Mouse (Mus musculus) v-Abl transformed pro-B cells (cell line): ENCODE measurements around the gene Usp8.

Source experiments
- in situ Hi-C, 2 experiments: fragments of 400-800 bp; cut with MboI; formaldehyde crosslinking; loops; one replicate each; pipeline ENCODE4 v1.15.1; 2025; ENCODE audit not compliant: unreplicated experiment in 2 of 2

Gene Usp8

DNA sequence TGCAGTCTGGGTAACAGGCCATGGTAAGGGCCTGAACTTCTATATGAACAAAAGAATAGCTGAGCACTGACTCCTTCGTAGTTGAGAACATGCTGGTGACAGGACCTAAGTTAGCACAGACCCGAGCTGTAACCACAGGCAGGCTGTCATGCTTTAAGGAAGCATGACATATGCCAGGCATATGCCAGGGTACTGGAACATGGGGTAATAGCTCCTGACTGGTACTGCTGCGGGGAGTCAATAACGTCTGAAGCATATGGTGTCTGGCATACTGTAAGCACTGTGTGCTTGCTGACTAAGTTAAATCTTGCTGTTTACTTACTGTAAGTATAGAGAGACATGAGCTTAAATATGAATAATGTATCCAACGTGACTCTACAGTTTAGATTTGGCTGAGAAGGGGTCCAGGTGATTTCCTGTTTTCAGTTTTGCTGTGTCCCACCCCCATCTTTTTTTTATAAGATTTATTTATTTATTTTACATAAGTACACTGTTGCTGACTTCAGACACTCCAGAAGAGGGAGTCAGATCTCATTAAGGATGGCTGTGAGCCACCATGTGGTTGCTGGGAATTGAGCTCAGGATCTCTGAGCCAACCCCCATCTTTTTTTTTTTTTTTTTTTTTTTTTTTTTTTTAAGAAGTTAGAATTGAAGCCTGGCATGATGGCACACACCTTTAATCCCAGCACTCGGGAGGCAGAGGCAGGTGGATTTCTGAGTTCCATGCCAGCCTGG, 28.4 kb downstream of the Usp8 start:
- in situ Hi-C loops = loop anchor here (25.0 kb wide), 2 partner anchors 502 to 1902 kb away; partner anchors contain the start of genes Ciao1 (in 1 of the 2) and Tmem127 (in 1 of the 2)

DNA sequence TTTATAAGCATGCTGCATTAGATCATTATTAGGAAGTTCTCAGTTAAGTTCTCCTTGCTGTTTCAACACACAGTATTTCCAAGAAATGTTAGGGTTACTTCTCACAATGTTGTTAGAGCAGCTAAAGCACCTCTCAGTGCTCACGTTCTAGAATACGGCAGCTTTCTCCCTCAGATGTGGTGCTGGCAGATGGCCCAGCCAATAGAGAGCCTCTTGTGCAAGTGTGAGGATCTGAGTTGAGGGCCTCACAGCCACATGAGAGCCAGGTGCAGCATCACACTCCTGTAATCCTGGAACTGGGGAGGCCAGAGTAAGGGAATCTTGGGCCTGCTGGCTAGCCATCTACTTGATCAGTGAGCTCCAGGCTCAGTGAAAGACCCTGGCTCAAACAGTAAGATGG, 33.2 kb downstream of the Usp8 start:
- in situ Hi-C loops = loop anchor here (5.0 to 25.0 kb wide), 3 partner anchors 487 to 1897 kb away; partner anchors contain the start of genes Ciao1 (in 1 of the 2) and Tmem127 (in 1 of the 2)

DNA sequence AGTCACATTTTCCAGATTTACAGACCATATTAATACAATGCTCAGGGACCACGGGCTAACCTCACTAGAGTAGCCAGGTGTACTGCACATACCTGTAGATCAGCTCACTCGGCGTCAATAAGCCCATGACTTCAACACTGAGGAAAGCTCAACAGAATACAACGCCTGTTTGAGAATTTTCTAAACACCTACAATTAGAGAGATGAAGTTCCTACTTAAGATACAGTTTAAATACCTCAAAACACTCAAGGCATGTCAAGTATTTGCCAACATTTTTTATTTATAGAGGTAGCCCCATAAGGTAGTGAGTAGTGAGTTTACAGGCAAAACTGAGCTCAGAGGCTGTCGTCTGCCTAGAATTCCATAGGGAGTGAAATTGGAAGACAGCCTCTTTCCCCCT, 36.3 kb downstream of the Usp8 start:
- in situ Hi-C loops = loop anchor here (5.0 to 25.0 kb wide), 3 partner anchors 484 to 1894 kb away; partner anchors contain the start of genes Ciao1 (in 1 of the 2) and Tmem127 (in 1 of the 2)

- in situ Hi-C loops = no loop called here
Observed at GRCm38 (mm10) chr2:126755664-126756063, 48.5 kb downstream of the Usp8 start.

DNA sequence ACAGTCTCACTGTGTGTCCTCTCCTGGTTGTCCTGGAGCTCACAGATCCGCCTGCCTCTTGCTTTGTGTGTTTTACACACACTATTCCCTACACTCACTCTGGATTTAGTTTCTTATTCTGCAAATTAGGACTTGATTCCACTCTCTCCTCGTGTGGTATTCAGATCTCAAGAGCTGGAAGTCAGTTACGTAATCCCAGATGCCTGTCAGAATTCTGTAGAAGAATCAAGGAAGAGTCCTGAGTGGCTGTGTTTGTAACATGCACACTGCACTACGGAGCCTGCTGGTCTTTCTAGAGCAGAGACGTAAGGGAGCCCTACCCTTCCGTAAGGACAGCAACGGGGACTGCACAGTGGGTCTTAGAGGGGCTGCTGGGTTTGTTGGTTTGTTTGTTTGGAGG, 52.2 kb downstream of the Usp8 start:
- in situ Hi-C loops = no loop called here

DNA sequence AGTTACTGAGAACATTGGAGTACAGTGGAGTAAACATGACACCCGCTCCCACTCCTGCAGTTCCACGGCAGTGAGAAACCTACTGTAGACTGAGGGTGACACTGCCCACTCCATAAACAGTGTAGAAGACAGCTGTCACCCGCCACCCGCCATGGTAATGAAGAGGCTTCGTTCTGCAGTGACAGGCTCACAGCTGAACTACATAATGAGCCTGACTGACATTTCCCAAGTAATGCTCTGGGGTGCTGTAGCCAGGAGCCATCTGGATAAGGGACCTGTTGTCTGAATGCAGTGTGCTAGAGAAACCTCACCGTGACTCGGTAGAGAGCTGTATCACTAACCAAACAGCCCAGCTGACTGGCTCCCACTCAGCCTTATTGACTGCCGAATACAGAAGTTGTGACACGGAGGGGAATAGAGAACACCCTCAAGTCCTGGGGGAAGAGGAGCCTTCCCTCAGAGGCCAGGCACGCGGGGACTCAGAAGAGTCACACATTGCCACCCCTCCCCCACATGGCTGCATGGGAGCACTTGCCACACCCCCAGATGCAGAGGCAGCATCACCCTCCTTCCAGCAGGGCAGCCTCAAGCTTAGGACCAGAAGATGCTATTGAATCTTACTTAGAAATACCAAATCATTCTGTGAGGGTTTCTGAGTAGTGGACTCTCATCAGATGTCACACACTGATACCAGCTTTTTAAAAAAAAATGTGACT, 58.9 kb downstream of the Usp8 start:
- in situ Hi-C loops = no loop called here

- in situ Hi-C loops = no loop called here
Observed at GRCm38 (mm10) chr2:126767599-126767998, 60.5 kb downstream of the Usp8 start.

GRCm38 (mm10) chr2:126768194-126768593, 61.1 kb downstream of the Usp8 start:
- in situ Hi-C loops = no loop called here

GRCm38 (mm10) chr2:126769431-126770181, 62.5 kb downstream of the Usp8 start:
- in situ Hi-C loops = no loop called here

DNA sequence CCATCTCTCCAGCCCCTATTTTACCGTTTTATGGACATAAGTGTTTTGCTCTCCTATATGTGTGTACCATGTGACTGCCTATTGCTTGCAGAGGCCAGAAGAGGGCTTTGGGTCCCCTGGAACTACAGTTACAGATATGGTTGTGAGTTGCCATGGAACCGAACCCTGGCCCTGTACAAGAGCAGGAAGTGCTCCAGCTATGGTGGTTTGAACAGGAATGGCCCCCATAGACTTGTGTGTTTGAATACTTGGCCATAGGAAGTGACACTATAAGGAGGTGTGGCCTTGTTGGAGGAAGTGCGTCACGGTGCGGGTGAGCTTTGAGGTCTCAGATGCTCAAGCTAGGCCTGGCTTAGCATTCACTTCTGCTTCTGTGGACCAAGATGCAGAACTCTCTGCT, 65.1 kb downstream of the Usp8 start:
- in situ Hi-C loops = no loop called here

- in situ Hi-C loops = no loop called here
Observed at GRCm38 (mm10) chr2:126775951-126776350, 68.8 kb downstream of the Usp8 start.

DNA sequence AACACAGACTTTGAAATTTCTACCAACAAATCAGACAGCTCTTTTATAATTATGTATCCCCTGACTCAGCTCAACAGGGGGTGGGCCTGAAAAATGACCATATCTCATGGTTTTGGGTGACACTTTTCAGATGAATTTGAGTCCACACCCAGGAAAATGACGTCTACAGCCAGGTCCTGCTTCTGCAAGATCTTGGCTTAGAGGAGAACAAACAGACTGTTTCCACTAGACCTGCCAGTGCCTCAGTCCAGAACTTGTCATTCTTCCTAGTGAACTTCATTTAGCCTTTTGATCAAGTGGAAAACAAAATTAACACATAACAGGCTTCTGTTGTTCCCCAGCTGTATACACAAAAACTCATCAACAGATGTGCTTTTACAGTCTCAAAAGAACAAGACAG, 69.3 kb downstream of the Usp8 start:
- in situ Hi-C loops = no loop called here

- in situ Hi-C loops = no loop called here
Observed at GRCm38 (mm10) chr2:126778806-126779205, 71.7 kb downstream of the Usp8 start.

DNA sequence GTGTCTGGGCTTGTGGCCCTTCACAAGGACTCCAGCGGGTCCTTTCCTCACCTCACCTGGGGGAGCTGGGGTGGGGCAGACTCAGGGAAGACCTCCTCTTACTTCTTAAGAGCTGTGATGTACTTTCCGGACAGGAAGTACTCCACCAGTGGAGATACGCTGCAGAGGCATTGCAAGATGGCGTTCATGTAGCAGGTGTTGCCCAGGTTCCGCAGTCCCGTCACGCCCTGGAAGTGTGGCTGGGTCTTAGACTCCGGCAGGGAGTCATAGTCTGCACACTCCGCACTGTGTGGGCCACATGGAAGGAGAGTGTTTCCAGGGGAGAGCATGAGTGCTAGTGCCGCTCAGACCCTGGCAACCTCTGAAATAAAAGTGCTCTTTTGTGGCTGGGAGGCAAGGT, 73.2 kb downstream of the Usp8 start:
- in situ Hi-C loops = loop anchor here in 1 of 2 experiments (5.0 kb wide), 1 partner anchor 183 kb away; no protein-coding TSS in a partner anchor

GRCm38 (mm10) chr2:126781478-126781877, 74.3 kb downstream of the Usp8 start:
- in situ Hi-C loops = loop anchor here in 1 of 2 experiments (5.0 kb wide), 1 partner anchor 184 kb away; no protein-coding TSS in a partner anchor

- in situ Hi-C loops = loop anchor here in 1 of 2 experiments (5.0 kb wide), 1 partner anchor 185 kb away; no protein-coding TSS in a partner anchor
Observed at GRCm38 (mm10) chr2:126782433-126782832, 75.3 kb downstream of the Usp8 start.

- in situ Hi-C loops = loop anchor here in 1 of 2 experiments (5.0 kb wide), 1 partner anchor 186 kb away; no protein-coding TSS in a partner anchor
Observed at GRCm38 (mm10) chr2:126783370-126783769, 76.2 kb downstream of the Usp8 start, which contains the start of gene Usp50. Gene Usp50 (minus strand): TSS chr2:126783470.

GRCm38 (mm10) chr2:126787721-126788342, 80.7 kb downstream of the Usp8 start:
- in situ Hi-C loops = no loop called here

DNA sequence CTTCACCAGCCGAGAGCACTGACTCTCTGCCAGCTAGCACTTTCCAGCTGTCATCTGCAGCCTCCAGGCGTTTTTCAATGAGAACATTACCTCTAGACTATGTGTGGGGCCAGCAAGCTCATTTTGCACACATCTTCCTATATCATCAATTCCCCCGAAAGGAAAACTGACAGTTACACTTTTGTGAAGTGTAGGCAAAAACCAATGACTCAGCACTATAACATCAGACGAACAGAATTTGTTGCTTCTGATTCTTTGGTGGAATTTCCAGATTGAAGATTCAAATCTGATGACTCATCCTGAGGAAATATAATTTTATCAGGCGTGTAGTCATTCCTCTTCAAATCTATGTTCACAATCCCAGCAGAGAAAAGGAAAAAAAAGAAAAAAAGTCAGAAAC, 85.5 kb downstream of the Usp8 start:
- in situ Hi-C loops = no loop called here

GRCm38 (mm10) chr2:126795708-126796107, 88.6 kb downstream of the Usp8 start:
- in situ Hi-C loops = no loop called here
